30 mouse cellular contexts compared by ENCODE assay signal in the genomic region with DNA sequence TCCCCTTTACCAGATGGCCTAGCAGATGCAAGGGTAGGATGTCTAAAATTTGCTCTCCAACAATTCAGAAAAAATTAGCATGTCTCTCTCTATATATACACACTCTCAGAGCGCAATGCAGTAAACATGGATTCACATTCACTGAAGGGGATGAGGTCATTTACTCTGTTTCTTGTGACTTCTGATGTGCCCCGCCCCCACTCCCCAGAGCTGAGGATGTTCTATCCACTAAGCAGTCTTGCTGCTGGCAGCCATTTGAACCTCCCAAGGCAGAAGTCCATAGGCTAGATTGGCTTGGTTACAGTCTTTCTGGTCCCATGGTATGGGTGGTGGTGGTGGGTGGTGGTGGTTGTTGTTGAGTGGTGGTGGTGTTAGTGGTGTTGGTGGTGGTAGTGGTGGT. TPM values are rescaled to one million over a fixed set of nuclear protein-coding genes. Genes with fewer than 3 reads are reported as not detected.
A peak's percentile ranks its signal among the peaks of the same experiment; 100 is the strongest.
DNase-seq lines count a peak whose midpoint lies in the region; ATAC-seq lines count a peak whose summit lies in the region.
"Had no signal": no experiment of that assay in that cellular context is flagged by ENCODE, and none has a peak within 500 bp of the region (broad histone marks: within the 10 kb centered on the region; RNA-seq: fewer than 3 reads in every experiment).

No protein-coding gene starts in this region.

- H3K4me1 ChIP-seq in heart, embryonic 12.5 days (replicated peaks), result peaks cover 52% of the 10 kb centered on the region
- peaks cover 34% of the 10 kb centered on the region for H3K4me1 ChIP-seq in heart, embryonic 11.5 days (ENCODE audit: control insufficient read depth, insufficient read depth, low read length)
- H3K4me1 ChIP-seq: embryonic facial prominence, embryonic 12.5 days; embryonic facial prominence, embryonic 15.5 days; hindbrain, embryonic 12.5 days; hindbrain, embryonic 15.5 days had no signal

- H3K4me2 ChIP-seq in heart, embryonic 12.5 days, result no peak overlapping the region
- no peak overlapping the region for H3K4me2 ChIP-seq in heart, embryonic 11.5 days
- H3K4me2 ChIP-seq: embryonic facial prominence, embryonic 12.5 days; embryonic facial prominence, embryonic 15.5 days; hindbrain, embryonic 12.5 days; hindbrain, embryonic 15.5 days had no signal

- DNase-seq in right cerebral cortex, postnatal 14 days, result peak; percentile 30
- DNase-seq in right cerebral cortex, adult 2 months (ENCODE audit: low spot score in 2 of 2), result no peak
- peak; percentile 51 for DNase-seq in ZHBTc4 (ENCODE audit: low read depth, low spot score)
- no peak for DNase-seq in frontal cortex, postnatal 14 days (ENCODE audit: low spot score in 2 of 2)
- DNase-seq in frontal cortex, postnatal 25 days (ENCODE audit: low spot score in 2 of 2), result no peak
- DNase-seq: adrenal gland, adult 8-10 months; adrenal gland, postnatal 25 days; cerebellum, adult 11 months; cerebellum, adult 2 months; cerebellum, adult 9-11 months; cerebellum, postnatal 25 days; forebrain, postnatal 0 days; gastrocnemius, postnatal 10 days; gastrocnemius, postnatal 36 days had no signal

- no peaks in the 10 kb centered on the region for H3K9me3 ChIP-seq in heart, embryonic 12.5 days (replicated peaks)
- H3K9me3 ChIP-seq in heart, embryonic 11.5 days (replicated peaks; ENCODE audit: control insufficient read depth, low read length), result no peaks in the 10 kb centered on the region
- H3K9me3 ChIP-seq: embryonic facial prominence, embryonic 12.5 days; embryonic facial prominence, embryonic 15.5 days; G1E; hindbrain, embryonic 12.5 days; hindbrain, embryonic 15.5 days had no signal

- H3K27me3 ChIP-seq in heart, embryonic 12.5 days (replicated peaks), result no peaks in the 10 kb centered on the region
- H3K27me3 ChIP-seq in heart, embryonic 11.5 days (ENCODE audit: control insufficient read depth, insufficient read depth, low read length), result no peaks in the 10 kb centered on the region
- H3K27me3 ChIP-seq: embryonic facial prominence, embryonic 12.5 days; embryonic facial prominence, embryonic 15.5 days; hindbrain, embryonic 12.5 days; hindbrain, embryonic 15.5 days; Patski had no signal

- WGBS in heart, embryonic 12.5 days, result 82% methylated on average over 2 of the region's 2 CpGs
- WGBS in heart, embryonic 11.5 days (ENCODE audit: insufficient replicate concordance), result 85% methylated on average over 2 of the region's 2 CpGs
- WGBS in macrophage (ENCODE audit: missing documents), result 94% methylated on average over 2 of the region's 2 CpGs

- peak overlapping the region; percentile 63; the same call in 1 of the 2 replicates for H3K27ac ChIP-seq in heart, embryonic 12.5 days (ENCODE audit: poor library complexity, severe bottlenecking)
- H3K27ac ChIP-seq in heart, embryonic 11.5 days (ENCODE audit: low read depth, low read length), result no peak overlapping the region
- H3K27ac ChIP-seq in macrophage, result peak overlapping the region; percentile 59
- H3K27ac ChIP-seq: embryonic facial prominence, embryonic 12.5 days; embryonic facial prominence, embryonic 15.5 days; hindbrain, embryonic 12.5 days; hindbrain, embryonic 15.5 days had no signal

- H3K9ac ChIP-seq in heart, embryonic 12.5 days, result no peak overlapping the region
- no peak overlapping the region for H3K9ac ChIP-seq in heart, embryonic 11.5 days (ENCODE audit: low read depth, low read length)
- H3K9ac ChIP-seq: embryonic facial prominence, embryonic 12.5 days; embryonic facial prominence, embryonic 15.5 days; forebrain, postnatal 0 days; hindbrain, embryonic 12.5 days; hindbrain, embryonic 15.5 days had no signal

- H3K4me3 ChIP-seq in heart, embryonic 12.5 days, result no peak overlapping the region
- no peak overlapping the region for H3K4me3 ChIP-seq in heart, embryonic 11.5 days (ENCODE audit: low read depth, low read length)
- no peak overlapping the region for H3K4me3 ChIP-seq in macrophage (ENCODE audit: inconsistent target)
- H3K4me3 ChIP-seq: embryonic facial prominence, embryonic 12.5 days; embryonic facial prominence, embryonic 15.5 days; hindbrain, embryonic 12.5 days; hindbrain, embryonic 15.5 days had no signal

- no peaks in the 10 kb centered on the region for H3K36me3 ChIP-seq in heart, embryonic 12.5 days
- no peaks in the 10 kb centered on the region for H3K36me3 ChIP-seq in heart, embryonic 11.5 days (ENCODE audit: control insufficient read depth, insufficient read depth, low read length)
- H3K36me3 ChIP-seq in macrophage (ENCODE audit: inconsistent target), result peaks cover 51% of the 10 kb centered on the region
- H3K36me3 ChIP-seq: embryonic facial prominence, embryonic 12.5 days; embryonic facial prominence, embryonic 15.5 days; G1E; hindbrain, embryonic 12.5 days; hindbrain, embryonic 15.5 days had no signal

- peaks cover 42% of the 10 kb centered on the region for H3K79me2 ChIP-seq in macrophage (ENCODE audit: inconsistent target)

- ATAC-seq in heart, embryonic 12.5 days (ENCODE audit: insufficient number of reproducible peaks, low FRiP score), result no peak
- no peak for ATAC-seq in heart, embryonic 11.5 days (replicated peaks; ENCODE audit: insufficient number of reproducible peaks, low FRiP score, low TSS enrichment)
- ATAC-seq: activated CD4-positive, CD25-positive, alpha-beta regulatory T cell, adult 4 months; CD4-positive, CD25-positive, alpha-beta regulatory T cell, adult 4 months; forebrain, embryonic 14.5 days; forebrain, postnatal 0 days; intestine, postnatal 0 days; Patski had no signal

RNA-seq across cellular contexts. Expression of gene Sh3tc1, which starts 17.9 kb away (rescaled TPM):
- polyA plus RNA-seq in heart, embryonic 12.5 days (2016; fragmentation: Nextera tagmentation; extraction: Ambion mirVana), result 10.0 and 10.4 TPM in 2 replicates
- 4.7 and 8.4 TPM in 2 replicates for polyA plus RNA-seq in heart, embryonic 11.5 days (2014; fragmentation: Nextera tagmentation; extraction: Ambion mirVana)
- total RNA-seq in macrophage (2018; cell fraction: chromatin; rRNA removed), result 100 to 1,000 TPM in 2 of 26 experiments, 10 to 100 TPM in 24; 21.1 to 133 (median 76.4) TPM
- total RNA-seq in macrophage (2018; cell fraction: cytosol; rRNA removed), result 10 to 100 TPM; 10.0 to 25.6 (median 20.3) TPM
- total RNA-seq in macrophage (2018; cell fraction: nucleus; rRNA removed), result 10 to 100 TPM; 23.8 to 71.9 (median 47.0) TPM
- polyA plus RNA-seq in macrophage (2018), result 11.5 to 20.1 TPM (median 15.4 TPM) in 3 replicates

RNA-seq across cellular contexts. Expression of gene Ablim2, which starts 35.7 kb away (rescaled TPM):
- 3.8 and 3.9 TPM in 2 replicates for polyA plus RNA-seq in heart, embryonic 12.5 days (2016; fragmentation: Nextera tagmentation; extraction: Ambion mirVana)
- polyA plus RNA-seq in heart, embryonic 11.5 days (2014; fragmentation: Nextera tagmentation; extraction: Ambion mirVana), result 1.9 and 2.5 TPM in 2 replicates
- 1 to 10 TPM; 1.5 to 7.3 (median 3.4) TPM for total RNA-seq in macrophage (2018; cell fraction: chromatin; rRNA removed)
- total RNA-seq in macrophage (2018; cell fraction: cytosol; rRNA removed), result 1 to 10 TPM in 1 of 26 experiments, under 1 TPM in 25; 0.18 to 1.2 (median 0.39) TPM
- 1 to 10 TPM in 18 of 26 experiments, under 1 TPM in 8; 0.36 to 6.3 (median 1.4) TPM for total RNA-seq in macrophage (2018; cell fraction: nucleus; rRNA removed)
- polyA plus RNA-seq in macrophage (2018), result 0.20 to 0.50 TPM (median 0.40 TPM) in 3 replicates
- total RNA-seq: common myeloid progenitor, adult 5-6 weeks had no signal
- polyA plus RNA-seq: G1E had no signal

RNA-seq across cellular contexts. Expression of gene Htra3, which starts 42.4 kb away (rescaled TPM):
- polyA plus RNA-seq in heart, embryonic 12.5 days (2016; fragmentation: Nextera tagmentation; extraction: Ambion mirVana), result 4.3 and 4.8 TPM in 2 replicates
- polyA plus RNA-seq in heart, embryonic 11.5 days (2014; fragmentation: Nextera tagmentation; extraction: Ambion mirVana), result 3.7 and 4.1 TPM in 2 replicates
- 1 to 10 TPM in 2 of 26 experiments, under 1 TPM in 5, not detected in 19; 0.30 to 3.5 (median 0.69) TPM for total RNA-seq in macrophage (2018; cell fraction: chromatin; rRNA removed)
- under 1 TPM in 17 of 26 experiments, not detected in 9; 0.05 to 0.37 (median 0.17) TPM for total RNA-seq in macrophage (2018; cell fraction: cytosol; rRNA removed)
- under 1 TPM in 6 of 26 experiments, not detected in 20; 0.17 to 0.97 (median 0.70) TPM for total RNA-seq in macrophage (2018; cell fraction: nucleus; rRNA removed)
- 0.17 to 0.36 TPM (median 0.26 TPM) in 3 replicates for polyA plus RNA-seq in macrophage (2018)
- total RNA-seq: common myeloid progenitor, adult 5-6 weeks; G1E; granulocyte monocyte progenitor cell, adult 5-6 weeks; hematopoietic stem cell, adult 5-6 weeks had no signal
- polyA plus RNA-seq: activated CD4-positive, CD25-positive, alpha-beta regulatory T cell, adult 4 months; CD4-positive, CD25-positive, alpha-beta regulatory T cell, adult 4 months; G1E had no signal

Comparison
In these comparisons a context has a peak if more than half of its experiments do, and no peak if none do; other contexts are left out.
1. DNase-seq: peak in right cerebral cortex, postnatal 14 days (single experiment) and ZHBTc4 (single experiment); none in right cerebral cortex, adult 2 months (0 of 2), frontal cortex, postnatal 14 days (0 of 2) and frontal cortex, postnatal 25 days (0 of 2).